Mouse (Mus musculus) left cerebral cortex, postnatal 10 days (tissue): ENCODE measurements at regions not wholly inside any gene's neighbourhood (a gene's known extent, or its start where the extent isn't known, plus 50 kb on each side); places are given as distances from the start of the nearest gene placed in this dataset.

Experiments used
- DNase-seq, 2 experiments: peaks; one replicate each; pipeline ENCODE4 v3.0.0; 2021 to 2022; ENCODE audit warnings: low spot score in 2 of 2, mixed read lengths in 1 of 2; ENCODE audit errors: extremely low spot score in 1 of 2
- intact Hi-C: fragments of 180-260 bp; cut with DNase I; formaldehyde crosslinking; loops from one replicate; pipeline ENCODE4 v1.15.1; 2025

- DNase-seq: no peak
Observed at GRCm38 (mm10) chrX:142616189-142616872, 64.9 kb upstream of the Tmem164 start.

GRCm38 (mm10) chrX:142618389-142618788 lies 62.8 kb upstream of the Tmem164 start:
- intact Hi-C loops: no loop called here
- DNase-seq: no peak

More at GRCm38 (mm10) chrX:142616189-142616872, 64.9 kb upstream of the Tmem164 start:
- intact Hi-C loops: no loop called here

GRCm38 (mm10) chrX:142623359-142623758 lies 57.8 kb upstream of the Tmem164 start:
- intact Hi-C loops: no loop called here

GRCm38 (mm10) chrX:142623882-142624281 lies 57.3 kb upstream of the Tmem164 start:
- no peak for DNase-seq

More at GRCm38 (mm10) chrX:142623359-142623758, 57.8 kb upstream of the Tmem164 start:
- DNase-seq: no peak

More at GRCm38 (mm10) chrX:142623882-142624281, 57.3 kb upstream of the Tmem164 start:
- intact Hi-C loops: no loop called here
